Mouse (Mus musculus): Measurements from ENCODE around the gene 1700001P01Rik. TPM values are rescaled to one million over a fixed set of nuclear protein-coding genes. Genes with fewer than 3 reads are reported as not detected.
A peak's percentile ranks its signal among the peaks of the same experiment; 100 is the strongest.

The 1700001P01Rik gene
- polyA plus RNA-seq, 1 experiment = not detected

DNA sequence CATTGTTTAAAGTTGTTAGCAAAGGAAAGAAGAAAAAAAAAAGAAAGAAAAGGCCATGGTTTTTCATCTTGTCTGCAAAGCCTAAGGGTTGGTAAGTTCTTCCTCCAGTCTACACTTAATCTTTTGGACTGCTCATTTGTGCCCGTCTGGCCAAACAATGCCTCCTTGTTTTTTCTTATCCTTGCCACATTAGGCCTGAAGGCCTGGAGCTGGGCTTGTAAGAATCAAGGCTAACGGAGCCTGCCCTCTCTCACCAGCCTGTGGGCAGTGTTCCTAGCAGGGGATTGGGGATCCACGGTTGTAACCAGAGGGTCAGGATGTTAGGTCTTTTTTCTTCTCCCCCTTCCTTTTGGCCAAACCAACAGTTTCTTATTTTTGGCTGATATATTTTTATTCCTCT is 35.3 kb upstream of the 1700001P01Rik start:
- no peak overlapping the region for H3K27ac ChIP-seq (ENCODE audit: insufficient read depth, low read length)
- H3K36me3 ChIP-seq (ENCODE audit: control insufficient read depth, insufficient read depth, low read length) = peaks cover 21% of the 10 kb centered on the region
- H3K27me3 ChIP-seq (ENCODE audit: control insufficient read depth, insufficient read depth, low read length) = no peaks in the 10 kb centered on the region
- DNase-seq (ENCODE audit: low read depth in 1 of 2, low spot score in 2 of 2) = no peak
- no peak overlapping the region for H3K4me3 ChIP-seq (ENCODE audit: extremely low read depth, insufficient read depth, insufficient read length)
- WGBS = 64% methylated on average over 3 of the region's 3 CpGs
- TF ChIP-seq CTCF (IDR thresholded peaks at IDR 0.05; ENCODE audit: extremely low read depth, insufficient read depth, insufficient read length, insufficient replicate concordance) = no peak
- TF ChIP-seq POLR2A (IDR thresholded peaks at IDR 0.05; ENCODE audit: low read depth, low read length) = no peak
- H3K4me1 ChIP-seq (ENCODE audit: control insufficient read depth, insufficient read depth, insufficient read length) = peaks cover 27% of the 10 kb centered on the region; the same call in 1 of the 2 replicates

DNA sequence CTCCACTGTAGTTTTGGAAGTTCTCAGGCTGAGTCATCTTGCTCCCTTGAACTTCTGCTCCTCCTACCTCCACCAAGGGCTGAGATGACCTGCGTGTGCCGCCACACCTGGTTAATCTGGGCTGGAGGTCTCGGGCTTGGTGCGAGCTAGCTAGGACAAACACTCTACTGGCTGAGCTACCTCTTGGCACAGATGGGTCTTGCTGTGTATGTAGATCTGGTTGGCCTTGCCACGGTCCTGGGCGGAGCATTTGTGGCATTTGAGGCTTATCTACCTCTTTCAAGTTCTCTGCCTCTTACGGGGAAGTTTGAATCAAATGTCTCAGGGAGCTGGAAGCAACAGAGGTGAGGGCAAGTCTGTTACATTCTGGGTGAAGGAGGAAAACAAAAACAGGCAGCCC is 34.6 kb upstream of the 1700001P01Rik start:
- Histone ChIP-seq H3K27ac (ENCODE audit: insufficient read depth, low read length) (peak overlapping the region; percentile 30; the same call in 1 of the 2 replicates), H3K36me3 (ENCODE audit: control insufficient read depth, insufficient read depth, low read length) (peaks cover 16% of the 10 kb centered on the region), H3K4me3 (ENCODE audit: extremely low read depth, insufficient read depth, insufficient read length) (no peak overlapping the region), H3K4me1 (ENCODE audit: control insufficient read depth, insufficient read depth, insufficient read length) (peaks cover 29% of the 10 kb centered on the region; the same call in 1 of the 2 replicates), H3K27me3 (ENCODE audit: control insufficient read depth, insufficient read depth, low read length) (no peaks in the 10 kb centered on the region)
- DNase-seq (ENCODE audit: low read depth in 1 of 2, low spot score in 2 of 2) = peak in 1 of 2 experiments; percentile 41
- 50% methylated on average over 7 of the region's 7 CpGs for WGBS
- TF ChIP-seq POLR2A (IDR thresholded peaks at IDR 0.05; ENCODE audit: low read depth, low read length) (no peak), CTCF (IDR thresholded peaks at IDR 0.05; ENCODE audit: extremely low read depth, insufficient read depth, insufficient read length, insufficient replicate concordance) (no peak)

DNA sequence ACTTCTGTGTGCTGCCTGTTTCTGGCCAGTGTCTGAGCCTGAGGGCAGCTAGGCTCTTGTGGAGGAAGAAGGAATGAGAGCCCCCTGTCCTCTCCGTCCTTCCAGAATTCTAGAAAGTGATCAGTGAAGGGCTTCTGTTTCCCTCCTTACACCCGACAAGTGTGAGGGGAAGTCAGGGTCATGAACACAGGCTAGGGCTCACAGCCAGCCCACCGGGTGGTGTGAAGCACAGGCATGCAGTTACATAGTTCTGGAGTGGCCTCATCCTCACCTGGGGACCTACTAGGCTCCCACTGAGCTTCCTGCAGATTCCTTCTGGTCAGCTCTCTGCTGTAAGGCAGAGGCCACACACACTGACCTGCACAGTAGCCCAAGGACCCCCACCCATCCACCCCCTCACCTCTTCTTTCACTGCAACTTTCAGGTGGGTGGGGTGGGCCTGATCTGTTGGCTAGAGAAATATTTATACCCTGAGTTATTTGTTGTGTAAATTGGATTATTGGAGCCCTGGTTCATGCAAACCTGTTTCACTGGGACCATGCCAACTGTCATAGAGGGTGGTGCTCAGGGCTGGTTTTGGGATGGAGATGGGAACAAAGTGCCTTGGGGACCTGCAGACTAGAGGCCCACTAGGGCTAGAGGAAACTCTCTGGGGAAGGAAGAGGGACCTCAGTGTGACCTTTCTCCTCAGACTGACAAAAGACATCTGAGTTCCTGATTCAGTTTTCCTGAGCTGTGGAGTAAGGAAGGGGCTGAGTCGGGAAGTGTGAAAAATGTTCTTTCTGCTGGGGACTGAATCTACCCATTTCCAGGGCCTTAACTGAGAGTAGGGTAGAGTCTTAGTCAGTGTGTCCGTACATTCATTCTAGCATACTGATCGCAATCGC is 33.8 kb upstream of the 1700001P01Rik start:
- no peak for DNase-seq (ENCODE audit: low read depth in 1 of 2, low spot score in 2 of 2)
- no peak for TF ChIP-seq CTCF (IDR thresholded peaks at IDR 0.05; ENCODE audit: extremely low read depth, insufficient read depth, insufficient read length, insufficient replicate concordance)
- TF ChIP-seq POLR2A (IDR thresholded peaks at IDR 0.05; ENCODE audit: low read depth, low read length) = no peak
- no peak overlapping the region for H3K4me3 ChIP-seq (ENCODE audit: extremely low read depth, insufficient read depth, insufficient read length)
- H3K4me1 ChIP-seq (ENCODE audit: control insufficient read depth, insufficient read depth, insufficient read length) = peaks cover 31% of the 10 kb centered on the region; the same call in 1 of the 2 replicates
- H3K36me3 ChIP-seq (ENCODE audit: control insufficient read depth, insufficient read depth, low read length) = peaks cover 13% of the 10 kb centered on the region
- 59% methylated on average over 7 of the region's 7 CpGs for WGBS
- no peaks in the 10 kb centered on the region for H3K27me3 ChIP-seq (ENCODE audit: control insufficient read depth, insufficient read depth, low read length)
- peak overlapping the region; percentile 21; the same call in 1 of the 2 replicates for H3K27ac ChIP-seq (ENCODE audit: insufficient read depth, low read length)

DNA sequence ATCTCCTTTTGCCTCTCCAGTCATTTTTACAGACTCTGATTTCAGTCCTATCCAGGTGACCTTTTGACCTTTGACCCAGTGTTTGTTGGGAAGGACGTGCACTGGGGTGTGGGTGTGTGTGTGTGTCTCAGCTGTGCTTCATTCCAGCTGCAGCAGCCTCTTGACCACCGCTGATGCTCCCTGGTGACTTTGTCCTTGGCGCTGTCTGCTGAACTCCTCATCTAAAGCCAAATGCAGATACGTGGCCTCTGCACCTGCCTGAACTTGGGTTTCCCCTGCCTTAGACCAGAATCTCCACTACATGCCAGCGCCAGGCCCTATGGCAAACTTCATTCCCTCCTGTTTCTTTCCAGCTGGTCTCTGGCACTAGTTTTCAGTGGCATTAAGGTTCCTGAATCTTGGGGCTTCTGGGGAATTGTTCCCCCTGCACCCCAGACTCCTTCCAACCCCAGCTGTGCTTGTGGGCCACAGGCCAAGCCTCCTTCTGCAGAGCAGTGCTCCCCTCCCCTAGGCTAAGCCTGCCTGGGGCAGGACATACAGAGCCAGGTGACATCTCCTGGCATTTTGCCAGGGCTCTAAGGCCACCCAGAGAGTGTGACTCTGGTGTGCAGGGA is 33.0 kb upstream of the 1700001P01Rik start:
- H3K27ac ChIP-seq (ENCODE audit: insufficient read depth, low read length) = peak overlapping the region; percentile 21; the same call in 1 of the 2 replicates
- H3K36me3 ChIP-seq (ENCODE audit: control insufficient read depth, insufficient read depth, low read length) = peaks cover 12% of the 10 kb centered on the region
- 70% methylated on average over 5 of the region's 5 CpGs for WGBS
- H3K27me3 ChIP-seq (ENCODE audit: control insufficient read depth, insufficient read depth, low read length) = no peaks in the 10 kb centered on the region
- TF ChIP-seq CTCF (IDR thresholded peaks at IDR 0.05; ENCODE audit: extremely low read depth, insufficient read depth, insufficient read length, insufficient replicate concordance) = no peak
- no peak for TF ChIP-seq POLR2A (IDR thresholded peaks at IDR 0.05; ENCODE audit: low read depth, low read length)
- DNase-seq (ENCODE audit: low read depth in 1 of 2, low spot score in 2 of 2) = no peak
- H3K4me1 ChIP-seq (ENCODE audit: control insufficient read depth, insufficient read depth, insufficient read length) = peaks cover 32% of the 10 kb centered on the region; the same call in 1 of the 2 replicates
- H3K4me3 ChIP-seq (ENCODE audit: extremely low read depth, insufficient read depth, insufficient read length) = no peak overlapping the region

DNA sequence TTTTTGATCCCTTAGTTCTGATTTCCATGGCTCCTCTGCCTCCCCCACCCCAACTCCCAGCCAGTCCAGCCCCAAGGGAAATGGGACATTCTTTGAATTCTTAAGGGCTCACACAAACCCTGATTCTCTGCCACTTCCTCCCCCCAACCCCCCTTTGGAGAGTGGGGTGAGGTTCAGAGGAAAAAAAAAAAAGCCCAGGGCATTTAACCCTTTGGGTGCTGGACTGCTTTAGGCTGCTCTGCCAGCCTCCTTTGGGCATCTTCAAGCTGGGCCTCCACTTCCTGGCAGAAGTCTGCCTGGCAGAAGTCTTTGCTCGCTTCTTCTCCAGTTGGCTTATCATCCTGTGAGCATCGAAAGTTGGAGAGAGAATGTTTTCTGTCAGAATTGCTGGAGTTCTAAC is 32.4 kb upstream of the 1700001P01Rik start:
- Histone ChIP-seq H3K4me1 (ENCODE audit: control insufficient read depth, insufficient read depth, insufficient read length) (peaks cover 34% of the 10 kb centered on the region; the same call in 1 of the 2 replicates), H3K27ac (ENCODE audit: insufficient read depth, low read length) (peak overlapping the region; percentile 49)
- 64% methylated on average over 2 of the region's 2 CpGs for WGBS

DNA sequence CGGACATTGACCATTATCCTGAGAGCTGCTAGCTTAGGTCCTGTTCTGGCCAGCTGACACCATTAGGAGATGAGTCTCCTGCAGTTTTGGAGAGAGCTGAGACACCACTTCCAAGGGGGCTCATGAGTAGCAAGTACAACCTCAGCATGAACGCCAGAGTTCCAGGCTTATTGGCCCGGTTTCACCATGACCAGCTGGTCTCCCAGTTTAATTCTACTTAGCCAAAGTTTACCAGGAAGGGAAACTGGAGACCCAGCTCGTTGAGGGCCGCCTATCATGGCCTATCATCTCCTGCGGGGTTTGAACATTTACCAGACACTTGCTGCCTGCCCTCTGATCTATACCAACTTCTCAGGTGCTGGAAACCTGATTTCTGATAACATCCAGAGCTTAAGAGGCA is 31.9 kb upstream of the 1700001P01Rik start:
- H3K27ac ChIP-seq (ENCODE audit: insufficient read depth, low read length) = peak overlapping the region; percentile 49
- no peaks in the 10 kb centered on the region for H3K27me3 ChIP-seq (ENCODE audit: control insufficient read depth, insufficient read depth, low read length)
- H3K36me3 ChIP-seq (ENCODE audit: control insufficient read depth, insufficient read depth, low read length) = peaks cover 10% of the 10 kb centered on the region
- no peak for TF ChIP-seq POLR2A (IDR thresholded peaks at IDR 0.05; ENCODE audit: low read depth, low read length)
- no peak for TF ChIP-seq CTCF (IDR thresholded peaks at IDR 0.05; ENCODE audit: extremely low read depth, insufficient read depth, insufficient read length, insufficient replicate concordance)
- H3K4me3 ChIP-seq (ENCODE audit: extremely low read depth, insufficient read depth, insufficient read length) = no peak overlapping the region
- peaks cover 34% of the 10 kb centered on the region; the same call in 1 of the 2 replicates for H3K4me1 ChIP-seq (ENCODE audit: control insufficient read depth, insufficient read depth, insufficient read length)
- 55% methylated on average over 6 of the region's 6 CpGs for WGBS
- no peak for DNase-seq (ENCODE audit: low read depth in 1 of 2, low spot score in 2 of 2)

More for the DNA sequence above, 32.4 kb upstream of the 1700001P01Rik start:
- no peaks in the 10 kb centered on the region for H3K27me3 ChIP-seq (ENCODE audit: control insufficient read depth, insufficient read depth, low read length)
- DNase-seq (ENCODE audit: low read depth in 1 of 2, low spot score in 2 of 2) = no peak
- no peak for TF ChIP-seq CTCF (IDR thresholded peaks at IDR 0.05; ENCODE audit: extremely low read depth, insufficient read depth, insufficient read length, insufficient replicate concordance)
- TF ChIP-seq POLR2A (IDR thresholded peaks at IDR 0.05; ENCODE audit: low read depth, low read length) = no peak
- H3K4me3 ChIP-seq (ENCODE audit: extremely low read depth, insufficient read depth, insufficient read length) = no peak overlapping the region
- H3K36me3 ChIP-seq (ENCODE audit: control insufficient read depth, insufficient read depth, low read length) = peaks cover 10% of the 10 kb centered on the region
